Comparison of ENCODE assay signal across 8 mouse cellular contexts in the genomic region with DNA sequence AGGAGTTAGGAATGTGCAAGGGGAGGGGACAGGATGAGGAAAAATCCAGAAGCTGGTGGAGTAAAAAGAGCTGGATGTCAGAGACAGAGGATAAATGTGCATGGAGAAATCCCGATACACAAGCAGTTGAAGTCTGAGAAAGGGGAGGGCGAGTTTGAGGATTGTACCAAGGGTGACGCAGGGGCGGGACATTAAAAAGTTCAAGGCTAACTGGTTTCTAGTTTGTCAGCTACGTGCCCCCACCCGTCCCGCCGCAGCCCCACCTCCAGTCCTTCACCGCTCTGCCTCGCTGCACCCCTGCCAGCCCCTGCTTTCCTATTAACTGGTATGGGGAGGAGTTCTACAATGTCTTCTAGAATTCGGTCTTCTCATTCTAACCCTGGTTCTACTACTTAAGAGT. TPM values are rescaled to one million over a fixed set of nuclear protein-coding genes. Genes with fewer than 3 reads are reported as not detected.
DNase-seq lines count a peak whose midpoint lies in the region; ATAC-seq and TF ChIP-seq lines count a peak whose summit lies in the region.

No protein-coding gene starts in this region.

- H3K36me3 ChIP-seq in CH12.LX (replicated peaks in 1 of 2; ENCODE audit: control insufficient read depth in 1 of 2, insufficient read depth in 1 of 2, low read length in 1 of 2), result peaks cover 27 to 40% of the 10 kb centered on the region in 2 experiments
- peaks cover 30% of the 10 kb centered on the region for H3K36me3 ChIP-seq in embryonic facial prominence, embryonic 15.5 days
- peaks cover 28% of the 10 kb centered on the region for H3K36me3 ChIP-seq in intestine, postnatal 0 days (ENCODE audit: control insufficient read depth, insufficient read depth)
- peaks cover 30% of the 10 kb centered on the region for H3K36me3 ChIP-seq in lung, embryonic 15.5 days
- peaks cover 28% of the 10 kb centered on the region; the same call in 1 of the 2 replicates for H3K36me3 ChIP-seq in stomach, embryonic 15.5 days

- TF ChIP-seq POLR2A in CH12.LX (IDR thresholded peaks at IDR 0.05; ENCODE audit: low read depth, low read length), result no peak

- ATAC-seq in embryonic facial prominence, embryonic 15.5 days (ENCODE audit: insufficient number of reproducible peaks, low FRiP score, low TSS enrichment, low read depth), result no peak
- no peak for ATAC-seq in intestine, postnatal 0 days
- ATAC-seq in lung, embryonic 15.5 days (ENCODE audit: borderline replicate concordance, extremely low read depth, low FRiP score, low TSS enrichment), result no peak
- ATAC-seq in stomach, embryonic 15.5 days (ENCODE audit: insufficient read depth, low FRiP score, low read depth), result 0 out of 2 replicates have a peak, but pooled peaks have one; percentile 29
- no peak for ATAC-seq in monocyte, adult 5-6 weeks (replicated peaks; ENCODE audit: insufficient number of reproducible peaks, low FRiP score, low TSS enrichment, poor library complexity, severe bottlenecking)

- no peaks in the 10 kb centered on the region for H3K27me3 ChIP-seq in CH12.LX (replicated peaks)
- no peaks in the 10 kb centered on the region for H3K27me3 ChIP-seq in embryonic facial prominence, embryonic 15.5 days
- no peaks in the 10 kb centered on the region for H3K27me3 ChIP-seq in intestine, postnatal 0 days (replicated peaks; ENCODE audit: control insufficient read depth, insufficient read depth, low read length)
- H3K27me3 ChIP-seq in lung, embryonic 15.5 days, result no peaks in the 10 kb centered on the region
- H3K27me3 ChIP-seq in stomach, embryonic 15.5 days (replicated peaks), result no peaks in the 10 kb centered on the region

- peak overlapping the region; percentile 86 to 96 (median 88) for H3K4me3 ChIP-seq in CH12.LX (replicated peaks in 1 of 3; ENCODE audit: low read depth in 2 of 3, low read length in 2 of 3, poor library complexity in 1 of 3)
- peak overlapping the region; percentile 64 for H3K4me3 ChIP-seq in embryonic facial prominence, embryonic 15.5 days (replicated peaks)
- peak overlapping the region; percentile 73 for H3K4me3 ChIP-seq in intestine, postnatal 0 days (ENCODE audit: low read depth, low read length)
- peak overlapping the region; percentile 73 for H3K4me3 ChIP-seq in lung, embryonic 15.5 days
- peak overlapping the region; percentile 77 for H3K4me3 ChIP-seq in stomach, embryonic 15.5 days (replicated peaks)

- in situ Hi-C loops in CH12.LX (cut with MboI; ENCODE audit: low pct_ligation_motif_present, low pct_unique_long_range_greater_than_20kb, low sequenced_read_pairs), result loop anchor here (25.0 kb wide), 1 partner anchor 280 kb away; the partner anchor contains the start of gene Slc35b1

- no peak for TF ChIP-seq CTCF in CH12.LX (conservative IDR thresholded peaks at IDR 0.05 in 1 of 2, IDR thresholded peaks at IDR 0.05 in 1 of 2; ENCODE audit: low read depth in 2 of 2, low read length in 2 of 2)
- TF ChIP-seq CTCF in intestine, postnatal 0 days (IDR thresholded peaks at IDR 0.05; ENCODE audit: low read depth), result no peak

- no peak for TF ChIP-seq RAD21 in CH12.LX (IDR thresholded peaks at IDR 0.05; ENCODE audit: low read depth, low read length)

- 1% methylated on average over 11 of the region's 11 CpGs for WGBS in embryonic facial prominence, embryonic 15.5 days
- under 1% methylated on average over 11 of the region's 11 CpGs for WGBS in intestine, postnatal 0 days
- 2% methylated on average over 11 of the region's 11 CpGs for WGBS in lung, embryonic 15.5 days
- 1% methylated on average over 11 of the region's 11 CpGs for WGBS in stomach, embryonic 15.5 days

- peak overlapping the region; percentile 52; the same call in 1 of the 2 replicates for H3K27ac ChIP-seq in CH12.LX (ENCODE audit: insufficient read depth, low read depth)
- H3K27ac ChIP-seq in embryonic facial prominence, embryonic 15.5 days (replicated peaks), result peak overlapping the region; percentile 73
- peak overlapping the region; percentile 42 for H3K27ac ChIP-seq in intestine, postnatal 0 days (ENCODE audit: low read depth, low read length)
- H3K27ac ChIP-seq in lung, embryonic 15.5 days, result peak overlapping the region; percentile 69
- H3K27ac ChIP-seq in stomach, embryonic 15.5 days, result peak overlapping the region; percentile 88

- dilution Hi-C loops in CH12.LX (cut with MboI; ENCODE audit: extremely low pct_ligation_motif_present, extremely low pct_unique_long_range_greater_than_20kb, low sequenced_read_pairs), result no loop called here

- peak overlapping the region; percentile 90 for H3K9ac ChIP-seq in CH12.LX (ENCODE audit: insufficient read depth, low read depth)
- H3K9ac ChIP-seq in embryonic facial prominence, embryonic 15.5 days, result peak overlapping the region; percentile 53
- peak overlapping the region; percentile 64 for H3K9ac ChIP-seq in intestine, postnatal 0 days (ENCODE audit: low read depth, low read length)
- H3K9ac ChIP-seq in lung, embryonic 15.5 days, result peak overlapping the region; percentile 72
- H3K9ac ChIP-seq in stomach, embryonic 15.5 days, result peak overlapping the region; percentile 70

- peaks cover 20% of the 10 kb centered on the region for H3K79me2 ChIP-seq in CH12.LX (replicated peaks; ENCODE audit: control insufficient read depth, extremely low read depth, insufficient read depth, poor library complexity, severe bottlenecking)

- TF ChIP-seq EP300 in CH12.LX (IDR thresholded peaks at IDR 0.05; ENCODE audit: low read length), result no peak

- no peaks in the 10 kb centered on the region for H3K9me3 ChIP-seq in CH12.LX (replicated peaks; ENCODE audit: low read length)
- no peaks in the 10 kb centered on the region for H3K9me3 ChIP-seq in embryonic facial prominence, embryonic 15.5 days (replicated peaks)
- H3K9me3 ChIP-seq in intestine, postnatal 0 days (ENCODE audit: control insufficient read depth), result no peaks in the 10 kb centered on the region
- H3K9me3 ChIP-seq in lung, embryonic 15.5 days, result no peaks in the 10 kb centered on the region
- H3K9me3 ChIP-seq in stomach, embryonic 15.5 days, result no peaks in the 10 kb centered on the region

- peaks cover 2 to 45% of the 10 kb centered on the region in 2 experiments; a peak in 3 of 4 replicates for H3K4me1 ChIP-seq in CH12.LX (ENCODE audit: control insufficient read depth in 1 of 2, insufficient read depth in 2 of 2)
- H3K4me1 ChIP-seq in embryonic facial prominence, embryonic 15.5 days, result peaks cover 9% of the 10 kb centered on the region
- no peaks in the 10 kb centered on the region; the same call in 1 of the 2 replicates for H3K4me1 ChIP-seq in intestine, postnatal 0 days (replicated peaks; ENCODE audit: control insufficient read depth, insufficient read depth, low read length)
- H3K4me1 ChIP-seq in lung, embryonic 15.5 days, result peaks cover 12% of the 10 kb centered on the region
- H3K4me1 ChIP-seq in stomach, embryonic 15.5 days, result no peaks in the 10 kb centered on the region

- H3K4me2 ChIP-seq in CH12.LX (ENCODE audit: insufficient read depth, low read depth, poor library complexity, severe bottlenecking), result peak overlapping the region; percentile 88
- peak overlapping the region; percentile 73 for H3K4me2 ChIP-seq in embryonic facial prominence, embryonic 15.5 days (replicated peaks)
- H3K4me2 ChIP-seq in intestine, postnatal 0 days (replicated peaks; ENCODE audit: low read depth), result peak overlapping the region; percentile 80
- peak overlapping the region; percentile 76 for H3K4me2 ChIP-seq in lung, embryonic 15.5 days
- peak overlapping the region; percentile 74 for H3K4me2 ChIP-seq in stomach, embryonic 15.5 days

- DNase-seq in 3134 (ENCODE audit: extremely low read depth, insufficient read length, low spot score) (peak; percentile 53), CH12.LX (ENCODE audit: extremely low read depth) (peak; percentile 73), MN1 (ENCODE audit: low spot score) (no peak)

TF ChIP-seq in CH12.LX, 34 proteins besides CTCF, POLR2A, EP300 and RAD21:
- TF ChIP-seq E2F4 (IDR thresholded peaks at IDR 0.05; ENCODE audit: insufficient replicate concordance, low read depth, low read length), result peak; percentile 64; the same call in 1 of the 2 replicates
- 0 out of 2 replicates have a peak, but pooled peaks have one; percentile 15 for TF ChIP-seq ZMIZ1 (IDR thresholded peaks at IDR 0.05; ENCODE audit: low read depth, low read length)
- TF ChIP-seq POLR2AphosphoS2 (IDR thresholded peaks at IDR 0.05; ENCODE audit: low read depth, low read length), result no peak
TF ChIP-seq in CH12.LX: peak in this region for 2.

RNA-seq across cellular contexts. Expression of gene Phb, which starts 0.4 kb away (rescaled TPM):
- total RNA-seq in CH12.LX (2012; rRNA removed), result 512 and 606 TPM in 2 replicates
- 699 and 784 TPM in 2 replicates for total RNA-seq in CH12.LX (2014; rRNA removed)
- 405 and 413 TPM in 2 replicates for polyA plus RNA-seq in CH12.LX (2012; ENCODE audit: insufficient read length, low read depth)
- polyA plus RNA-seq in embryonic facial prominence, embryonic 15.5 days (2015; fragmentation: Nextera tagmentation; extraction: Ambion mirVana), result 162 and 186 TPM in 2 replicates
- 133 and 147 TPM in 2 replicates for polyA plus RNA-seq in intestine, postnatal 0 days (2015; fragmentation: Nextera tagmentation; extraction: Ambion mirVana)
- 199 and 205 TPM in 2 replicates for polyA plus RNA-seq in lung, embryonic 15.5 days (2015; fragmentation: Nextera tagmentation; extraction: Ambion mirVana)
- polyA plus RNA-seq in stomach, embryonic 15.5 days (2015; fragmentation: Nextera tagmentation; extraction: Ambion mirVana), result 225 and 238 TPM in 2 replicates
- total RNA-seq in monocyte, adult 5-6 weeks (2017), result 31.8 to 48.7 TPM (median 44.4 TPM) in 3 replicates

RNA-seq across cellular contexts. Expression of gene Zfp652, which starts 45.3 kb away (rescaled TPM):
- total RNA-seq in CH12.LX (2012; rRNA removed), result 6.2 and 6.3 TPM in 2 replicates
- total RNA-seq in CH12.LX (2014; rRNA removed), result 3.0 and 3.5 TPM in 2 replicates
- polyA plus RNA-seq in CH12.LX (2012; ENCODE audit: insufficient read length, low read depth), result 9.4 and 9.8 TPM in 2 replicates
- 25.6 and 26.7 TPM in 2 replicates for polyA plus RNA-seq in embryonic facial prominence, embryonic 15.5 days (2015; fragmentation: Nextera tagmentation; extraction: Ambion mirVana)
- polyA plus RNA-seq in intestine, postnatal 0 days (2015; fragmentation: Nextera tagmentation; extraction: Ambion mirVana), result 7.9 and 9.7 TPM in 2 replicates
- polyA plus RNA-seq in lung, embryonic 15.5 days (2015; fragmentation: Nextera tagmentation; extraction: Ambion mirVana), result 22.9 and 24.1 TPM in 2 replicates
- polyA plus RNA-seq in stomach, embryonic 15.5 days (2015; fragmentation: Nextera tagmentation; extraction: Ambion mirVana), result 21.1 and 21.7 TPM in 2 replicates
- total RNA-seq in monocyte, adult 5-6 weeks (2017), result 15.2 to 48.6 TPM (median 24.2 TPM) in 3 replicates

RNA-seq across cellular contexts. Expression of gene B130006D01Rik, which starts 56.2 kb away (rescaled TPM):
- total RNA-seq in CH12.LX (2012; rRNA removed) (0.38 TPM in 2 replicates), CH12.LX (2014; rRNA removed) (0.15 and 0.23 TPM in 2 replicates)
- polyA plus RNA-seq in CH12.LX (2012; ENCODE audit: insufficient read length, low read depth), result 0.10 TPM in 1 of 2 replicates, not detected in the other
- polyA plus RNA-seq in embryonic facial prominence, embryonic 15.5 days (2015; fragmentation: Nextera tagmentation; extraction: Ambion mirVana), result 1.2 and 1.6 TPM in 2 replicates
- 0.26 and 0.41 TPM in 2 replicates for polyA plus RNA-seq in intestine, postnatal 0 days (2015; fragmentation: Nextera tagmentation; extraction: Ambion mirVana)
- 1.1 and 1.4 TPM in 2 replicates for polyA plus RNA-seq in lung, embryonic 15.5 days (2015; fragmentation: Nextera tagmentation; extraction: Ambion mirVana)
- polyA plus RNA-seq in stomach, embryonic 15.5 days (2015; fragmentation: Nextera tagmentation; extraction: Ambion mirVana), result 1.0 and 1.1 TPM in 2 replicates
- total RNA-seq in monocyte, adult 5-6 weeks (2017), result 2.5 to 6.1 TPM (median 5.2 TPM) in 3 replicates
